Mouse (Mus musculus) spleen, embryonic (tissue): ENCODE data around the gene Acvrl1.

Experiments
- CTCF ChIA-PET: fragments of 350-600 bp; sonication (Branson Sonifier 250); formaldehyde crosslinking; loops from one replicate; lab custom pipeline; 2022; lab: Charles Lee

Gene Acvrl1

GRCm38 (mm10) chr15:101141061-101141541 is 12.8 kb downstream of the Acvrl1 start:
- CTCF ChIA-PET, result interaction anchor here (0.7 kb wide), 1 partner anchor 365 kb away, joined by 3 read pairs; no protein-coding TSS in a partner anchor

GRCm38 (mm10) chr15:101142672-101143071 is 14.3 kb downstream of the Acvrl1 start:
- CTCF ChIA-PET, result interaction anchor here (0.5 kb wide), 1 partner anchor 1494 kb away, joined by 3 read pairs; no protein-coding TSS in a partner anchor

- CTCF ChIA-PET, result interaction anchor here (0.5 kb wide), 1 partner anchor 1495 kb away, joined by 3 read pairs; no protein-coding TSS in a partner anchor
Measured at GRCm38 (mm10) chr15:101143494-101143893, 15.2 kb downstream of the Acvrl1 start.

- CTCF ChIA-PET, result interaction anchor here (0.7 kb wide), 1 partner anchor 18 kb away, joined by 6 read pairs; no protein-coding TSS in a partner anchor
Measured at GRCm38 (mm10) chr15:101144176-101144575, 15.9 kb downstream of the Acvrl1 start.

- CTCF ChIA-PET, result interaction anchor here (0.6 to 0.7 kb wide), 4 partner anchors 11 to 1119 kb away, joined by 4 to 6 read pairs (median 6); no protein-coding TSS in a partner anchor
Measured at GRCm38 (mm10) chr15:101144779-101145178, 16.5 kb downstream of the Acvrl1 start.

- CTCF ChIA-PET, result interaction anchor here (0.6 kb wide), 1 partner anchor 107 kb away, joined by 3 read pairs; no protein-coding TSS in a partner anchor
Measured at GRCm38 (mm10) chr15:101145424-101146099, 17.2 kb downstream of the Acvrl1 start.

GRCm38 (mm10) chr15:101146100-101146965 is 18.0 kb downstream of the Acvrl1 start:
- CTCF ChIA-PET, result interaction anchor here (0.6 kb wide), 1 partner anchor 106 kb away, joined by 3 read pairs; no protein-coding TSS in a partner anchor

- CTCF ChIA-PET, result no interaction called here
Measured at GRCm38 (mm10) chr15:101147115-101147909, 19.0 kb downstream of the Acvrl1 start.

GRCm38 (mm10) chr15:101147910-101148273 is 19.6 kb downstream of the Acvrl1 start:
- CTCF ChIA-PET, result interaction anchor here (0.6 kb wide), 1 partner anchor 163 kb away, joined by 5 read pairs; no protein-coding TSS in a partner anchor

GRCm38 (mm10) chr15:101148604-101149003 is 20.3 kb downstream of the Acvrl1 start:
- CTCF ChIA-PET, result interaction anchor here (0.6 kb wide), 1 partner anchor 163 kb away, joined by 5 read pairs; no protein-coding TSS in a partner anchor

- CTCF ChIA-PET, result interaction anchor here (0.5 kb wide), 1 partner anchor 38 kb away, joined by 3 read pairs; no protein-coding TSS in a partner anchor
Measured at GRCm38 (mm10) chr15:101151409-101152261, 23.3 kb downstream of the Acvrl1 start.

GRCm38 (mm10) chr15:101154700-101155616 is 26.6 kb downstream of the Acvrl1 start:
- CTCF ChIA-PET, result no interaction called here

- CTCF ChIA-PET, result no interaction called here
Measured at GRCm38 (mm10) chr15:101160128-101160527, 31.8 kb downstream of the Acvrl1 start.

GRCm38 (mm10) chr15:101160591-101160990 is 32.3 kb downstream of the Acvrl1 start:
- CTCF ChIA-PET, result interaction anchor here (0.6 kb wide), 1 partner anchor 67 kb away, joined by 15 read pairs; no protein-coding TSS in a partner anchor

GRCm38 (mm10) chr15:101161534-101161933 is 33.2 kb downstream of the Acvrl1 start:
- CTCF ChIA-PET, result interaction anchor here (0.6 kb wide), 1 partner anchor 17 kb away, joined by 6 read pairs; no protein-coding TSS in a partner anchor

GRCm38 (mm10) chr15:101163056-101163458 is 34.7 kb downstream of the Acvrl1 start:
- CTCF ChIA-PET, result interaction anchor here (0.6 to 0.7 kb wide), 2 partner anchors 14 to 701 kb away, joined by 4 to 10 read pairs; no protein-coding TSS in a partner anchor

- CTCF ChIA-PET, result no interaction called here
Measured at GRCm38 (mm10) chr15:101163854-101164253, 35.5 kb downstream of the Acvrl1 start.

GRCm38 (mm10) chr15:101164291-101164690 is 36.0 kb downstream of the Acvrl1 start:
- CTCF ChIA-PET, result no interaction called here
